Mouse (Mus musculus) midbrain, embryonic 14.5 days (tissue): ENCODE results near the gene Ikzf1. TPM values are rescaled to one million over a fixed set of nuclear protein-coding genes. Genes with fewer than 3 reads are reported as not detected.

Source experiments
- ATAC-seq: fragments of 200-750 bp; cut with Nextera tagmentation; 2 replicates; pipeline ENCODE4 v1.8.0; 2017; ENCODE audit warnings: moderate number of reproducible peaks, moderate library complexity; ENCODE audit not compliant: low FRiP score, low TSS enrichment
- DNase-seq: peaks from one replicate; pipeline ENCODE4 v3.0.0-alpha.2; 2015
- H3K27ac ChIP-seq: fragments of 300-500 bp; sonication (generic); replicated peaks from 2 replicates; pipeline ENCODE4 v1.5.1; 2014; ENCODE audit warnings: mild to moderate bottlenecking, low read depth, low read length, moderate library complexity
- H3K27me3 ChIP-seq: fragments of 300-500 bp; sonication (generic); 2 replicates; pipeline ENCODE4 v1.6.1; 2014; ENCODE audit warnings: low read length, control low read depth, mixed read lengths; ENCODE audit not compliant: control insufficient read depth, insufficient read depth
- H3K36me3 ChIP-seq: fragments of 300-500 bp; sonication (generic); 2 replicates; pipeline ENCODE4 v1.6.1; 2014; ENCODE audit warnings: low read length, control low read depth; ENCODE audit not compliant: control insufficient read depth, insufficient read depth
- H3K4me1 ChIP-seq: fragments of 300-500 bp; sonication (generic); 2 replicates; pipeline ENCODE4 v1.6.1; 2014; ENCODE audit warnings: mild to moderate bottlenecking, antibody characterized with exemption, low read length, control low read depth; ENCODE audit not compliant: control insufficient read depth, insufficient read depth
- H3K4me2 ChIP-seq: fragments of 300-500 bp; sonication (generic); 2 replicates; pipeline ENCODE4 v1.6.1; 2014; ENCODE audit warnings: mild to moderate bottlenecking, low read length, moderate library complexity
- H3K4me3 ChIP-seq: fragments of 300-500 bp; sonication (generic); replicated peaks from 2 replicates; pipeline ENCODE4 v1.5.1; 2014; ENCODE audit warnings: low read depth, low read length
- H3K9ac ChIP-seq: fragments of 300-500 bp; sonication (generic); replicated peaks from 2 replicates; pipeline ENCODE4 v1.6.1; 2014; ENCODE audit warnings: mild to moderate bottlenecking, low read length, moderate library complexity
- H3K9me3 ChIP-seq: fragments of 300-500 bp; sonication (generic); 2 replicates; pipeline ENCODE4 v1.6.1; 2016; ENCODE audit warnings: low read length, control low read depth, mixed read lengths; ENCODE audit not compliant: control insufficient read depth
- WGBS: fragments of 180-500 bp; shearing (Covaris S2); extraction: QIAGEN DNeasy Blood & Tissue Kit; methylation state at CpG from one replicate; pipeline ENCODE4 v1.1.7; 2014; 5-methylcytosine and 5-hydroxymethylcytosine counted together
- polyA plus RNA-seq: library from polyadenylated mRNA; unstranded; fragments of >200 nt; fragmentation: Nextera tagmentation; extraction: Ambion mirVana; gene quantifications from 2 replicates; pipeline ENCODE4 v1.2.1, GENCODE M21; 2014

Ikzf1 gene
- polyA plus RNA-seq, result 2.0 and 2.6 TPM in 2 replicates

DNA sequence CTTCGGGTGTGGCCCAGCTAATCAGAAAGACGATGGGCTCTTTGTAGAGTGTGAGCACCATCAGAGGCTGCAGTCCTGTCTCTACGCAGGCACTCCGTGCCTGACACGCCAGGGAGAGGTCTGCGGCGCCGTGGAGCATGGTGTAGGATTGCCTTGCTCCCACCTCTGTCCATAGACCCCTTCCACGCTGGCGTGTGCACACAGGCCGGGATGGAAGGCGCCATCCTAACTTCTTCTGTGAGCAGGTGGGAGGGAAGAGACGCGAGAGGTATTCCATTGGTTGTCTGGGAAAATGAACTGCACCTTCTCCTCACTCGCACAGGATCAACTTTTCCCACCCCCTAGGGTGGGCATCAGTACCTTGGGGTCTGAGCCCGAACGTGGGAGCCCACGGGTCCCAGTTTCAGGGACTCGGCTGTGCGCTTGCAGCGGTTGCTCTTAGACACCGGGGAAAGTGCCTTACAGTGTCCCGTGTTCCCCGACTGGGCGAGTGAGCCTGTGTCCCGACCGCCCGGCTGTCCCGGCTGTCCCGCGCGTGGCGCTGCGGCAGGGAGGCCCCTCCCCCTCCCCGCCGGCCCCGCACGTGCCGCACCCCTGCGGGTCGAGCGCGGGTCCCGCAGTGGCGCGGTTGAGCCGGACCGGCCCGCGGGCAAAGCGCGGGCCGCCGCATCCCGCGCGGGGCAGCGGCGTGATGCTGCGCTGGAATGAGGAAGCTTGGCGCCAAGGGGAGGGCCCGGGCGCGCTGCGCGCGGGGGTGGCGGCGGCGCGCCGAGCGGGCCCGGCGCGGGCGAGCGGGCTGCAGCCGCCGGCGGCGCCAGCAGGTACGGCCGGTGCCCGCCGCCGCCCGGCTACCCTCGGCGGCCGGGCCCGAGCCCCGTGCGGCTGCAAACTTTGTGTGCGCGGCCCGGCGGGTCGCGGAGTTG is at the start of gene Ikzf1:
Ikzf1 (plus strand) TSS at position 74 of the 923 bp plus-strand sequence.
- H3K4me1 ChIP-seq, result peaks cover 13% of the 10 kb centered on the region
- H3K36me3 ChIP-seq, result no peaks in the 10 kb centered on the region
- peak within 1 kb of the TSS; percentile 99 for H3K4me2 ChIP-seq
- no peaks in the 10 kb centered on the region for H3K9me3 ChIP-seq
- peak; percentile 51 for ATAC-seq
- H3K27ac ChIP-seq, result no peak within 1 kb of the TSS
- H3K4me3 ChIP-seq, result peak within 1 kb of the TSS; percentile 56
- peak; percentile 53 for DNase-seq
- peaks cover 35% of the 10 kb centered on the region for H3K27me3 ChIP-seq
- WGBS, result 1% methylated on average over 100 of the region's 100 CpGs
- peak within 1 kb of the TSS; percentile 52 for H3K9ac ChIP-seq

GRCm38 (mm10) chr11:11644303-11644702 is 40.5 kb upstream of the Ikzf1 start:
- Histone ChIP-seq H3K27me3 (no peaks in the 10 kb centered on the region), H3K9ac (no peak overlapping the region), H3K27ac (no peak overlapping the region), H3K36me3 (no peaks in the 10 kb centered on the region), H3K4me2 (no peak overlapping the region), H3K9me3 (no peaks in the 10 kb centered on the region), H3K4me1 (no peaks in the 10 kb centered on the region), H3K4me3 (no peak overlapping the region)
- DNase-seq (no peak), ATAC-seq (no peak)

GRCm38 (mm10) chr11:11656388-11656787 is 28.4 kb upstream of the Ikzf1 start:
- DNase-seq (no peak), ATAC-seq (no peak)
- H3K27ac ChIP-seq, result no peak overlapping the region
- H3K36me3 ChIP-seq, result no peaks in the 10 kb centered on the region
- no peak overlapping the region for H3K4me3 ChIP-seq
- H3K4me1 ChIP-seq, result no peaks in the 10 kb centered on the region
- H3K4me2 ChIP-seq, result no peak overlapping the region
- H3K9me3 ChIP-seq, result no peaks in the 10 kb centered on the region
- 79% methylated on average over 3 of the region's 3 CpGs for WGBS
- H3K9ac ChIP-seq, result no peak overlapping the region
- H3K27me3 ChIP-seq, result no peaks in the 10 kb centered on the region

DNA sequence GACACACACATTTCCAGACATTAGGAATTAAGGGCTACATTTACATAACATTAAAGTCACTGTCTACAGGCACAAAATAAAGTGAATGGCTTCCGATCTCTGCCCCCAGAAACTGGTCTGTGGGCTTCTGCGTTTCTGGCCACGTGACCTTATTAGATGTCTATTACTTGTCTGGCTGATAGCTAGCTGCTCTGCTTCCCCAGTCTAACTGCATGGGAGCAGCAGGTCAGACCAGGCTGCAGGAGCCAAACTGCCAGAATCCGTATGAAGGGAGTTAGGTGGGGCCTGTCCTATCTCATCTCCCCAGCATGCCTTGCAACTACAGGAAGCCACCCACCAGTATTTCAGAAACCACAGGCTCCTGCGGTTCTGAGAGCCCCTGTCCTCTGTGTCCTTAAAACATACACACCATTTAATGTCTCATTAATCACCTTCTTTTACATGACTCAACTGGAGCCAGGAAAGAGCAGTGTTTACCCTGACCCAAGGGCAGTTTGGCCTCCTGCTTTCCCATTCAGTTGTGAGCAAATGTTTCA is 27.7 kb upstream of the Ikzf1 start:
- Histone ChIP-seq H3K9ac (no peak overlapping the region), H3K27ac (no peak overlapping the region), H3K4me1 (no peaks in the 10 kb centered on the region), H3K4me3 (no peak overlapping the region), H3K9me3 (no peaks in the 10 kb centered on the region), H3K27me3 (no peaks in the 10 kb centered on the region), H3K4me2 (no peak overlapping the region), H3K36me3 (no peaks in the 10 kb centered on the region)
- ATAC-seq (no peak), DNase-seq (no peak)
- 78% methylated on average over 5 of the region's 5 CpGs for WGBS

- Histone ChIP-seq H3K4me3 (no peak overlapping the region), H3K9ac (no peak overlapping the region), H3K36me3 (no peaks in the 10 kb centered on the region), H3K4me2 (no peak overlapping the region), H3K4me1 (no peaks in the 10 kb centered on the region), H3K27ac (no peak overlapping the region), H3K27me3 (no peaks in the 10 kb centered on the region), H3K9me3 (no peaks in the 10 kb centered on the region)
- ATAC-seq (no peak), DNase-seq (no peak)
- WGBS, result 85% methylated on average over 4 of the region's 4 CpGs
Observed at GRCm38 (mm10) chr11:11657634-11658033, 27.2 kb upstream of the Ikzf1 start.

GRCm38 (mm10) chr11:11658834-11659233 is 26.0 kb upstream of the Ikzf1 start:
- Histone ChIP-seq H3K27ac (no peak overlapping the region), H3K36me3 (no peaks in the 10 kb centered on the region), H3K4me3 (no peak overlapping the region), H3K4me1 (no peaks in the 10 kb centered on the region), H3K9ac (no peak overlapping the region), H3K4me2 (no peak overlapping the region), H3K27me3 (no peaks in the 10 kb centered on the region), H3K9me3 (no peaks in the 10 kb centered on the region)
- ATAC-seq (no peak), DNase-seq (no peak)
- 86% methylated on average over 4 of the region's 4 CpGs for WGBS

DNA sequence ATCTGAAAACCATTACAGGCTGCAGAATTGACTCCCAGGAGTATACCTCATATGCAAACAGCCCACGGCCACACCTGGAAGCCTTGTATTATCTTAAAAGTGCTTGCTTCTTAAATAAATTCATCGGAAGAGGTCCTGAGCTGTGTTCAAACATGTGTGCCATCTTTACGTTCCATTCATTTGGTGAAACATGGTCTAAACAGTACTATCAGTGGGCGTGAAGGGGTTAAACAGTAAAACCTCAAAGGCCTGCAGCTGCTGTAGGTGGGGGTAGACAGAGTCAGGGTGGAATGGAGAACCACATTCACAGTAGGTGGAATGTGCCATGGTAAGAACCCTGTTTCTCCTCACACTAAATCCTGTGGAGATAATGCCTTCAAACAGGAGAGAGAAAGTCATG is 24.2 kb upstream of the Ikzf1 start:
- Histone ChIP-seq H3K27me3 (no peaks in the 10 kb centered on the region), H3K4me1 (no peaks in the 10 kb centered on the region), H3K4me2 (no peak overlapping the region), H3K9me3 (no peaks in the 10 kb centered on the region), H3K36me3 (no peaks in the 10 kb centered on the region), H3K27ac (no peak overlapping the region), H3K4me3 (no peak overlapping the region), H3K9ac (no peak overlapping the region)
- no peak for DNase-seq
- WGBS, result 93% methylated on average over 4 of the region's 4 CpGs
- ATAC-seq, result no peak

- H3K9ac ChIP-seq, result no peak overlapping the region
- H3K9me3 ChIP-seq, result no peaks in the 10 kb centered on the region
- H3K36me3 ChIP-seq, result no peaks in the 10 kb centered on the region
- no peak overlapping the region for H3K4me2 ChIP-seq
- 91% methylated on average over 4 of the region's 4 CpGs for WGBS
- DNase-seq, result no peak
- ATAC-seq, result no peak
- no peaks in the 10 kb centered on the region for H3K4me1 ChIP-seq
- H3K27me3 ChIP-seq, result no peaks in the 10 kb centered on the region
- no peak overlapping the region for H3K27ac ChIP-seq
- no peak overlapping the region for H3K4me3 ChIP-seq
Observed at GRCm38 (mm10) chr11:11667254-11667921, 17.4 kb upstream of the Ikzf1 start.
